Mouse (Mus musculus) C2C12 (cell line): ENCODE measurements around the gene Pfdn2.

Experiments
- CTCF ChIP-seq: IDR thresholded peaks from one replicate; pipeline ENCODE4 v1.5.1; 2011; ENCODE audit not compliant: control insufficient read depth, insufficient read depth, insufficient read length
- FOSL1 ChIP-seq: IDR thresholded peaks from one replicate; pipeline ENCODE4 v1.8.0; 2011; ENCODE audit warnings: mild to moderate bottlenecking, low read length; ENCODE audit not compliant: poor library complexity, insufficient read depth, severe bottlenecking
- MAX ChIP-seq: IDR thresholded peaks from one replicate; pipeline ENCODE4 v1.6.1; 2011; ENCODE audit warnings: mild to moderate bottlenecking, control low read depth
- MYOD1 ChIP-seq: IDR thresholded peaks from one replicate; pipeline ENCODE4 v1.6.1; 2011; ENCODE audit warnings: low read depth; ENCODE audit not compliant: control insufficient read depth, insufficient read length
- MYOG ChIP-seq: IDR thresholded peaks from one replicate; pipeline ENCODE4 v1.6.1; 2011; ENCODE audit not compliant: control insufficient read depth, insufficient read length; ENCODE audit errors: extremely low read depth
- USF1 ChIP-seq: IDR thresholded peaks from one replicate; pipeline ENCODE4 v1.6.1; 2011; ENCODE audit warnings: low read depth, mild to moderate bottlenecking, control low read depth, moderate library complexity

DNA sequence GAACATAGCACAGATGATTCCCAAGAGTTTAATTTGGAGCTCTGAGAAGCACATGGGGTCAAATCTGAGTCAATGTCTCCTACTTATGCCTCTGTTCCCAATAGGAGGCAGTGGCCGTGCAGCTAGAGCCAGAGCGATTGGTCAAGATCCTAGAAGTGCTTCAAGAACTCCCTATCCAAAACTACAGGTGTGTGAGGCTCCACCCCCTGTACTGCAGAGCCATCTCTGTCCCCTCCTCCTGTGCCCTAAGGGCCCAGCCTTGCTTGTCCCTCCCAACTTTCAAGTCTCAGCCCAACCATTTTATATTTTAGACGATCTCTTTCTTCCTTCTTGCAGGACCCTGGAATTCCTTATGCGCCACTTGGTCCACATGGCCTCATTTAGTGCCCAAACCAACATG lies 56.4 kb downstream of the Pfdn2 start:
- TF ChIP-seq CTCF (no peak), USF1 (no peak), MYOD1 (no peak), FOSL1 (no peak), MYOG (no peak), MAX (no peak)
